Mouse (Mus musculus): ENCODE results near the gene Gm572.
A peak's percentile ranks its signal among the peaks of the same experiment; 100 is the strongest.

Gm572 gene

DNA sequence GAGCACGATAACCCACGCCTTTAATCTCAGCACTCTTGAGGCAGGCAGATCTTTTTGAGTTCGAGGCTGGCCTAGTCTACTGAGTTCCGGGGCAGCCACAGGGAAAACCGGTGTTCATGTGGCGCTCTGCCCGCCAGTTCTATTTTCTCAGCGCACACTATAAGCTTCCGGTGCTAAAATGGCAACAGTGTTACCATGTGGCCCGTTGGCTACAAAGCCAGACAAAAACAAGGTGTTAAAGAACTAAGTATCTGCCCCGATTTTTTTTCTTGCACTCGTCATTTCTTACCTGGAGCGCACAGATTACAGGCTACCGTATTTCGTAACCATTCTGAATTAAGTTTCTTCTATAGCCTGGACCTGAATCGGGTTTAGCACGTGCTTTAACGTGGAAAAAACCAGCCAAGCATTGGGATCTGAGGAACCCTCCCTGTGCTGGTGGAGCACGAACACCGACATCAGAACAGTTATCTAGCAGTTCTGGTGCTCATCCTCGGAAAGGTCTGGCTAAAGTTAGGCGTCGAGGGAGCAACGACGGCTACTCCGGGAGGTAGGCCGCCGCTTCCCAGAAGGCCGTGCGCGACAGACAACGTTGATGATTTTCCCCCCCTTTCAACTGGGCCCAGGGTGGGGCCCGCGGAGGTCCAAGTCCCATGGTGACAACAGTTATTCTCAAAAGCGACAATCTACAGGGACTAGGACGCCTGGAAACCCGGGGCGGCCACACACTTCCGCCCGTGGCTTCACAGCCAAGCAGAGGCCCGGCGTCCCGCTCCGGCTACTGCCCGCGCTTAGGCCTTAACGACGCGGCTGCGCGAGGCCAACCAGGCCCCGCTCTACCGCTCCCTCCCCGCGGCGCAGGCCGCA, 17.1 kb upstream of the Gm572 start:
- DNase-seq (ENCODE audit: low read depth, low spot score), result peak; percentile 45

DNA sequence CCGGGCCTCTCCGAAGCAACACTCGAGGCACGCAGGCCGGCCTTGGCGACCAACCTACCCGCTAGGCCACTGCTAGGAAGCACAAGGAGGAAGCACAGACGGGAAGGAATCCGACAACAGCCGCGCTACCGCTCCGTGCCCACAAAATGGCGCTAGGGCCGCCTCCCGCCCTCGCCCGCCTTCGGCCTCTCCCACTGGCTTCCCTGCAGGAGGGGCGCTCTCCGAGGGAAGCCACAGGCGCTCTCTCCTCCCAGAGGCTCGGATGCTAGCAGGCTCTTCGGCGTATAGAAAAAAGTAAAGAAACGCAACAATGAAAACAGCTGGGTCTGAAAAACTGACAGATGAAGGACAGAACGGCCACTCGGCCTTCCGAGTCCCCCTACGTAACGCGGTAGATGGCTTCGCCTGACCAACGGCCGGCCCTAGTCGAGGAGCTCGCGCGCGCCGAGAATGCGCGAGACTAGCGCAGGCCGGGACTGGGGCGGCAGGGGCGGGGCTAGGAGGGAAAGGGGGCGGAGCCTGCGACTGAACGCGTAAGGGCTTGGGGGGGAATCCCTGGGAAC, 16.4 kb upstream of the Gm572 start, which contains the start of gene Tardbp:
Tardbp (minus strand) TSS at position 397 of the 563 bp plus-strand sequence.
- DNase-seq (ENCODE audit: low read depth, low spot score), result peak; percentile 94

DNA sequence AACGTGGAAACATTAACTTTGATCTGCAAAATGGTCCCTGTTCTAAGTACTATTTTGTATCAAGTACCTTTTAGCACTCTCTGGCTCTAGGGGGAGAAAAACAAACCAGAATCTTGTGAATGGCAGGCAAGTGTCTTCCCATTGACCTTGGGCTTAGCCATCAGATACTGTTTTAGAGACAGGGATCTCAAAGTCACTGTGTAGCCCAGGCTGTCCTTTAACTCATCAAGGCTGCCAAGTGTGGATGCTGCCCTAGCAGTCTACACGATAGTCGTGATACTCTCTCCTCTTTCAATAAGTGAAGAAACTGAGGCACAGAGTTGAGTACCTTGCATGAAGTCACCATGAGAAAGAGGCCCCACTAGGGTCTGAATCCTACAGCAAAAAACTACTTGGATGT, 15.9 kb upstream of the Gm572 start:
- no peak for DNase-seq (ENCODE audit: low read depth, low spot score)

DNA sequence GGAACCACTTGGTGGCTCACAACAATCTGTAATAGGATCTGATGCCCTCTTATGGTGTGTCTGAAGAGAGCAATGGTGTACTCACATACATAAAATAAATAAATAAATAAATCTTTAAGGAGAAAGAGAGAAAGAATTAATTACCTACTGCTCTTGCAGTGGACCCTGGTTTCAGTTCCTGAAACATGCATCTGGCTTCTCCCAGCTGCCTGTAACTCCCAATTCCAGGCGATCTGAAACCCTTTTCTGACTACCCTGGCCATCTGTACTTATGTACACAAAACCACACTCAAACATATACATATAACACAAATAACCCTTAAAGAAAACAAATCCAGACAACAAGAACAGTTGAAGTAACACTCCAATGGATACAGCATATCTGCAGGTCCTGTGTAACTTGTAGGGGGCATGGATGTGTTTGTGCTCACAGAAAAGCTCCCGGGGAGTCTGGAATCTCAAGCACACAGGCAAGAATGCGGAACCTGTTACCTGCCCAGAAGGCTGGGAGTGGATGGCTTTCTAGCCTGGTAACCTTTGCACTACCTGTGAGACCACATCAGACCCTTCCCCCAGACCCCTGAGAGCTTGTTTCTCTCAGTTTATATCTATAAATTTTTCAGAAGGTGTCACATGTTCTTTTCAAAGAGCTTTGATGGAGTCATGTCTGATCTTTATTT, 11.0 kb upstream of the Gm572 start:
- no peak for DNase-seq (ENCODE audit: low read depth, low spot score)

DNA sequence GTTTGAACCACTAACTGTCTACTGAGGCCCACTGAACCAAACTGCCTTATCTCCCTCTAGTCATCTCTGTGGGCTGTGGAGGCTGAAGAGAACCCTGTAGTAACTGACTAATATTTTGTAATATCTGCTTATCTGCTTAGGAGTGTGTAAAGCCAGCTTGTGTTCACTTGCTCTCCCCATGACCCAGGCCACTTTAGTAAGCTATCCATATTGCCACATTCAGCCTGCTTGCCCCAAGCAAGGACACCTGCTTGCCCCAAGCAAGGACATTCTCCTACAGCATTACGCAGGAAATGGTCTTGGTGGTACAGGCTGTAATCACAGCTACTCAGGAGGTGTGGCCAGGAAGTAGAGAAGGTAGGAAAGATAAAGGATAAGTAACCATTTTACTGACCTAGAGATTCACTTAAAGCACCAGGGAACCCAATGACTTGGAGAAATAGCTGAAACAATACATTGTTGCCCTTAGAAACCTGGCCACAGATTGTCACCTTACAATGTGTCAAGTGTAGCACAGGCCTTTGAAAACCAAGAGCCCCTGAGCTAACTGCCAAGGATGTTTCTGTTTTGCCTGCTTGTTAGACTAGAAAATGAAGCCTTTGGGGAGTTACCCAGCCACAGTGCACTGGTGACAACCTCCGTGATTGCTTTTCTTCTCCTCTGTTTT, 9.6 kb upstream of the Gm572 start:
- no peak for DNase-seq (ENCODE audit: low read depth, low spot score)

DNA sequence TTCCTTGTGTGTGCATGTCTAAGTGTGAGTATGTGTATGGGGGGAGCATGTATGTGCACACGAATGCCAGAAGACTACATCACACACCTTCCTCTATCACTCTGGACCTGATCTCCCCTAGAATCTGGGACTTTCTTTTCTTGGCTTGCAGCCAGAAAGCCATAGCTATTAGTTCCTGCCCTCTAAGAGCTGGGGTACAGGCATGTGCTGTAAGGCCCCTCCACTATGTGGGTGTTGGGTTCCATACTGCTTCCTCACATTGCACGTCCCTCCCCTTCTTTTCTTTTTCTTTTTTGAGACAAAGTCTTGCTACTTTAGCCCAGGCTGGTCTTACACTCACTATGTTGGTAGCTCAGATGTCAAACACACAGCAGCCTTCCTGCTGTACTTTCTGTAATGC, 7.8 kb upstream of the Gm572 start:
- no peak for DNase-seq (ENCODE audit: low read depth, low spot score)

DNA sequence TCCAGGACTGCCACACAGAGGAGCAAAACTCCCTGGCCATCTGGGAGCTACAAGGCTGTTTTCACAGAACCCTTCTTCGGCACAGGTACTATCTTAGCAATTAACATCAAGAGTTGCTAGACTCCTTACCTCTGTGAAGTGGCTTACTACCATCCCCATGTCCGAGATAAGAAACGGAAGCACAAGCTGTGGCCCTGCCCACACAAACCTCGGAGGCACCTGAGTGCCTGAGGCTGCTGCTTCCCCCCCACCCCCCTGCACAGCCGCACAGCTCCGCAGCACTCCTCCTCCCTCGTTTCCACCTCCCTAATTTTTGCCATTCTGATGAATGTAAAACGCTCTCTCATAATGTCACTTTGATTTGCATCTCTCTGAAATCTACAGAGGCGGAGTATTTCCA, 4.8 kb upstream of the Gm572 start:
- DNase-seq (ENCODE audit: low read depth, low spot score), result no peak

DNA sequence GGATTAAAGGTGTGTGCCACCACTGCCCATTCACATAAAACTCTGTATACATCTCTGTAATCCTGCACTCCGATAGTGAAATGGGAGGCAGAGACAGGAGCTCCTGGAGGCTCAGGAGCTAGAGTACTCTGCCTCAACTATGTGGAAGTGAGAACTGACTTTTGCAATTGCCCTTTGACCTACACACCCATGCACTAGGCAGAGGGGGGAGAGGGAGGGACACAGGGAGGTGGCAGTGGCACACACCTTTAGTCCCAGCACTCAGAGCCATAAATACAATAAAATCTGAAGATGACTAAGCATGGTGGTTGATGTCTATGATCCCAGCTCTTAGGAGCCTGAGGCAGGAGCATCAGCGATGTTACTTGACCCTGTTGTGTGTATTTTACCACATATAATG, 3.7 kb upstream of the Gm572 start:
- no peak for DNase-seq (ENCODE audit: low read depth, low spot score)

DNA sequence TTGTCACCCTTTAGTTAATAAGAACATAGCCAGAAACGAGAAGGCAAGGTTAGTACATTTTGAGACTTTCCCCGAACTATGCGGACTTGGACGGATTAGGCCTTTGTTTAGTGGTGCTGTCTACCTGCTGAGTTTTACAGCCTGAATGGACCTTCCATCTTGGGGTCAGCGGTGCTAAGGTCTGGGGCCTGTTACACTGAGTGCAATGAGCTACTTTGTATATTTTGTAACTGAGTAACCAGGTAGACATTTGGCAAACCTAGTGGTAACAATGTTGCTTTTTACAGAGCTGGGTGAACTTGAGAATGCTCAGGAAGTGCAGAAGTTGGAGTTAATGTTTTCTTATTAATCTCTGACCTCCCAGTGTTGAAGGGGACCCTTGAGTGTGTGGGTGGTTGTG, 2.0 kb upstream of the Gm572 start:
- no peak for DNase-seq (ENCODE audit: low read depth, low spot score)

DNA sequence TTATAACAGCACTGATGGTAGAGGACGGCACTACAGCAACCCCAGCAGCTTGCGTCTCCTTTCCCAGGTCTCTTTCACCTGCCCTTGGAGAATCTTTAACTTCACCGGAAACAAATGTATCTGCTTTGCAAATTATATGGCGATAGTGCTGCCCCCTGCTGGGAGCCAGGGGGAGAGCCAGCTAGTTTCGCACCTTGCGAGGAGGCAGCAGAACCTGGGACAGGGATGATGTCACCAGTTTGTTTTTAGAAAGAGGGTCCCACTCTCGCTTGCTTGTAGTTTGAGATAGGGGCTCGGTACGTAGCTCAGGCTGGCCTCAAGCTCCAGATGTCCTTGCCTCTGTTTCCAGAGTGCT, 1.0 kb downstream of the Gm572 start:
- peak; percentile 70 for DNase-seq (ENCODE audit: low read depth, low spot score)

DNA sequence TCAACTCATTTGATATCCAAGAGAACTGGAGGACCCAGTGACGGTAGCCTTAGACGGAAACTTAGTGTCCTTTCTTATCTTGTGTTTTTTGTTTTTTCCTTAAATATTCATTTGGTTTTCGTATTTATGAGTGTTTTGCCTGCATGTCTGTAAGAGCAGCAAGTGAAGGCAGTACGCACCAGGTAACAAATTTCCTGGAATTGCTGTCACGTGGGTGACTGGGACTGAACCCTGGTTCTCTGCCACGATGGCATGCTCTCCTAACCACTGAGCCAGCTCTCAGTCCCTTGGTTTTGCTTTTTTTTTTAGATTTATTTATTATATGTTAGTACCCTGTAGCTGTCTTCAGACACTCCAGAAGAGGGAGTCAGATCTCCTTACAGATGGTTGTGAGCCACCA, 1.8 kb downstream of the Gm572 start:
- no peak for DNase-seq (ENCODE audit: low read depth, low spot score)

DNA sequence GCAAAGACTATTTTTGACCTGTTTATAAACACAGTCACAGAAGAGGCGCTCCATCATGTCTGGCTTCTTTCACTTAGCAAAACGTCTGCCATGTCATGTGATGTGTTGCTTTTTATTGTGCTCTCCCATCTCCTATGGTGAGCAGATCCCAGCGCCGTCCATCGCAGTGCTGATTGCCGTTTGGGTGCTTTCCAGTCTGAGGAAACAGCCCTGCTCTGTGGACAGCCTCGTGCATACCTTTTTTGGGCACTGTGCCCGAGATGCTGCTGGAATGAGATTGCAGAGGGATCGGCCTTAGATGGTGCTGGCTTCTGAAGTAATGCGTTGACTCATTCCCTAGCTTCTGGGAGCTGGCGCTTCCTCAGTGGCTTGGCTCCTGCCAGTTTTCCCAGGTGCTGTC, 3.5 kb downstream of the Gm572 start:
- no peak for DNase-seq (ENCODE audit: low read depth, low spot score)

DNA sequence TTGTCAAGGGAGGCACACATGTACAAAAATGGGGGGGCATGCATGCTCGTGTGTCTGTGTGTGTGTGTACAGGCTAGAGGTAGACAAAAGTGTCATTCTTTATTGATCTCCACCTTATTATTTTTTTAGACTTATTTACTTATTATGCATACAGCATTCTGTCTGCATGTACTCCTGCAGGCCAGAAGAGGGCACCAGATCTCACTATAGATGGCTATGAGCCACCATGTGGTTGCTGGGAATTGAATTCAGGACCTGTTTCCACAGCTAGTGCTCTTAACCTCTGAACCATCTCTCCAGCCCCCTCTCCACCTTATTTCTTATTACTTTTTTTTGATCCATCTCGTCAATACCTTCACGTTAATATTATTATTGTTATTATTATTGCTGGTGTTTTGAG, 6.2 kb downstream of the Gm572 start:
- no peak for DNase-seq (ENCODE audit: low read depth, low spot score)

DNA sequence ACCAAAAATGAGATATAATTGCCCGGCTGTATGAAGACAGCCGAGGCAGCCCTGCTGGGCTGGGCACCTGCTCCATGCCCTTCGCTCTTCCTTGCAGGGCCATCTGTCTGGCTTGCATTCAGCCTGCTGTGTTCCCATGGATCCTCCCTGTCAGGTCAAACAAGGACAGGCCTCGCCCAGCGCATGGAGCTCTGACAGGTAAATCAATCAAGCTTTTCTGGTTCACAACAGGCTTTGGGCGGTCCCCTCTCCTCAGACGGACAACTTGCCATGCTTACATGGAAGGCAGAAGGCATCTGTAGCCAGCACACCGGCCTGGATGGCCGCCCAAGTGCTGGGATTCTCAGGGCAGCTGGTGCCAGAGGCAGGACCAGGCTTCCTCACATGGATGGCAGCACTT, 7.9 kb downstream of the Gm572 start:
- DNase-seq (ENCODE audit: low read depth, low spot score), result no peak

DNA sequence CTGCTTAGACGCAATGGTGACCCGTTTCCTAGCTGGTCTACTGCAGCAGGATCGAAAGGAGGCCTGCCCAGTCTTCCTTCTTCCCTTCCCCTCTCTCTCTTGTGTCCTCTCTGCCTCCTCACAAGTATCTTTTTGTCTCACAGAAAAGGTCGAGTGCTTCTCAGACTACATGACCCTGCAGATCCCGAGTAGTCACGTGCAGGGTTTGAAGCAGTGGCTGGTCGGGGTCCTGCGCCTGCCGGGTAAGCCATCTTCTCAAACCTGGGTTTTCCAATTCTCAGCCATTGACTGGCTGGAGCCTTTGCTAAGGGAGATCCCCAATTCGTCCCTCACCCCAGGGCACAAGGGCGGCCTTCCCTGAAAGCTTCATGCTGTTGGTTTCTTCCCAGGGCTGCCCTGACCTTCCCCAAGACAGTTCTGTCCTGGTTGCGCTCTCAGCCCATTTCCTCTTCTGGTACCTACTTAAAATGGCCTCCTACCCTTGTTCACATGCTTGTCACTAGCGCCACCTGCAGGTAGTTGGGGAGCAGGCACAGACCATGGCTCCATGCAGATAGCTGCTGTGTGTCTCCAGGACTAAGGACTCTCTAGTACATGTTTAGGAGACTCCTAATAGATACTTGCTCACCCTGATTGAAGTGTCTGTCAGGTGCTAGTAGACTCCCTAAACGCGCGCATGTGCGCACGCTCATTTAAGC, 11.7 kb downstream of the Gm572 start:
- DNase-seq (ENCODE audit: low read depth, low spot score), result no peak

DNA sequence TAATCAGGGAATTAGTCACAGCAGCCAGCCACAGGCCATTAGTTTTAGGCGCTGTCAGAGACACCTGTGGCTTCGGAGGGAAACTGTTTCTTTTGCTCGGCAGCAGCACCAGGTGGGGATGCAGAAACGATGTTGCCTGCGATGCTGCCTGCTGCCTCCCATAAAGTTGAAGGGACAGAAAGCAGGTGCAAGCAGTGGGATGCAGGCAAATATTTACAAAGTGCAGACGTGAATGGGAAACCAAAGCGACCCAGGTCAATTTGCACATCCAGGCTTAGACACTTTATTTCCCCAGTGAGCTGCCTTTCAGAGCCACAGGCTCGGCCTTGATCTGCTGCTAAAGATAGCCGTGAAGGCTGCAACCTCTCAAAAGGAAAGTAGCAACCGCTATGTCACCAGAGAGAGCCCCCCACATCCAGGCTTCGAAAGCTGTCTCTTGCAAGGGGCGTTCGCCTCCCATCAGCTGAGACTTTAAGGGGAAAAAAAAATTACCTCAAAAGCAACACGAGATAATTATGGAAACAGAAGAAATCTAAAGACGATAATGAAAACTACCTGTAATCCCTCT, 13.7 kb downstream of the Gm572 start:
- no peak for DNase-seq (ENCODE audit: low read depth, low spot score)

DNA sequence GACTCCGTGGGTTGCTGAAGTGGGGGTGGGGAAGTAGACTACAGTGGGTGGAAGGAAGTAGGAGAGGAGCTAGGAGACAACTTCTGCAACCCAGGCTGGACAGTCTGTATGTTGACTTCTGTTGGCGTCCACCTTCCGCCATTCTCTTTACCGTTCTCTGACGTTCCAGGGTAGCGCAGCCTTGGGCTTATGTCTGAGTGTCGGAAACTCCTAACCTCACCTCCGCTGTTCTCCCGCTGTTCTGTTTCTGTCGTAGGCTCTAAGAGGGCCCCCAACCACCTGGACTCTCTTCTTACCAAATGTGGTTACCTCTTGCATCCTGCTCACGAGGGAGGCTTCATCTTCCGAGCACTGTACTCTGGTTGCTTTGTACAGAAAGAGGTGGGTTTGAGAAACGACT, 14.7 kb downstream of the Gm572 start:
- DNase-seq (ENCODE audit: low read depth, low spot score), result no peak

DNA sequence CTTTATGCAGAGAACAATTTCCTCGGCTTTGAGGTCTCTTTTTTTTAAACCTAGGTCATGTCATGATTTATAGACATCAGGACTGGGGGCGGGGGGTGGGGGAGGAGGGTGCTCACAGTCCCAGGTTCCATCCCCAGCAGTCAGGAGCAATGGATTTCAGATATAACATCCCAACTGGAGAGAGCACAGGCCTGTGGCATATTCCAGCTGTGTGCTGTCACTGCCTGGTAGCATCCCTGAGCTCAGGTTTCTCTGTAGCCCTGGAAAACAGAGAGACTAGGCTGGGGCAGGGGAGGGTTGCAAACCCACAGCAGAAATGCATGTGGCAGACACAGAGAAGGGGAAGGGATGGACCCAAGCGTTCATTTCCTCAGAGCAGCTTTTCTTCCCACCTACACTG, 17.1 kb downstream of the Gm572 start:
- DNase-seq (ENCODE audit: low read depth, low spot score), result no peak

DNA sequence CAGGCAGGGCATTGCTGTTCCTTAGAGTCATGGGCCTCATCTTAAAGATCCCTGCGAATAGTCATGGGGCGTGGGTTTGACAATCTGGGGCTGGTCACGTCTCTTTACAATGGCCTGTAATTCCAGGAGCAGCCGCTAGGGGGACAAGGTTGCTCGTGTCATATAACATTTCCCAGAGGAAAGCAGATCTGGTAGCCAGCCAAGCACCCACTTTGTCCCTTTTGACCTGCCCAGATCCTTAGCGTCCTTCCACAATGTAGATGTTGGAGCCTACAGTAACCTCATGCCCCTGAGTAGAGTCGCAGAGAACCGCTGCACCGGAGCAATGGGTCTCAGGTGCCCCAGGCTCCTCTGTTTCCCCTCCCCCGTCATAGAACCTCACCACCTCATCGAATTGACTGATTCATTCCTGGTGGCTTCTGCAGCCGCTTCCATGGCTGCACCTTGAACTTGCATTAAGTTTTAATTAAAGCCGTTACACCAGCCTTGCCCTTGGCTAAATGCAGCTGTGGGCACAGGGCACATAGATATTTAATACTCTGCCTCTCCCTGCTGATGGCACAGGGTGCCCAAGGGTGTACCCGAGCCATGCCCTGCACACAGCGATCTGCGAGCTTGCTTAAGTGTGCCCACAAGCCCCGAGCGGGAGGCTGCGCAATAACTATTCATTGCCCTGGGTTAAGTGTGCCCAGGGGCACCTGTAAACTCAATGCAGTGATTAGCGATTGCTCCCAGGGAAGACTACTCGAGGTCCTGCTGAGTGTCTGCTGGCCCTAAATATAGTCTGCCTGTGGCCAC, 19.2 kb downstream of the Gm572 start:
- DNase-seq (ENCODE audit: low read depth, low spot score), result peak; percentile 72

DNA sequence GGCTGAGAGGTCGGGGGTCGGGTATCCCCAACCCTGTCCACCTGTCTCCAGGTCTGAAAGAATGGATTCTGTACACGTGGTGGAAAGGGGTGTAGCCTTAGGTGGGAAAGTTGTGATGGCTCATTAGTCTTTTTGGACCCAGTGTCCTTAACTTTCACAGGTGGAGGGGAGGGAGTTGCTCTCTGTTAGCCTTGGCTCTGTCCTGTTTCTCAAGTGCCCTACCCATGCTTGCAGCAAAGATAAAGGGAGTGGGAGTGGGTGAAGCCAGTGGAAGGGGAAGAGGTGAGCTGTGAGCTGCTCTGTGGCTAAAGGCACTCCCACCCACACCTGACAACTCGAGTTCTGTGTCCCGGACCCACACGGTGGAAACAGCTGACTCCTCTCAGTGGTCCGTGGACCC, 20.2 kb downstream of the Gm572 start:
- no peak for DNase-seq (ENCODE audit: low read depth, low spot score)

DNA sequence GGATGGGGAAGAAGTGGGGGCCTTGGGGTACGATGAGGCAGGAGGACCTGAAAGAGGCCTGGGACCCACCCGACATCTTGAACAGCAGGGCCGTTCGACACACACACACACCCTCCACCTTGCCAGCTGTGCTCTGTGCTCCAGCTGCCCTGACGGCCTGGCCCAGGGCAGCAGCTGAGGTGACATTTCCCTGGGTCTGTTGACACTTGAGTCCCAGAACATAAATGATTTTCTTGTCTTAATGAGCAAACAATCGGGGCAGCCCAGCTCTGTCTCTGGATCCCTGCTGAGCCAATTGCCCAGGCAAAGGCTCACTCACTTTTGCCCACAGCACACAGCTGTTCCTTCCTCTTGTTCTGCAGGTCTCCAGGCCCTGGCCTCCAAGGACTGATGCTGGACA, 20.9 kb downstream of the Gm572 start:
- no peak for DNase-seq (ENCODE audit: low read depth, low spot score)
